Mouse (Mus musculus): ENCODE measurements around the gene Wnt6.

- no peak for TF ChIP-seq CTCF (IDR thresholded peaks at IDR 0.05; ENCODE audit: low read depth)
- TF ChIP-seq EP300 (IDR thresholded peaks at IDR 0.05; ENCODE audit: low read depth) = no peak
Observed at GRCm38 (mm10) chr1:74750683-74751082, 21.0 kb upstream of the Wnt6 start.

Data from heart, postnatal 0 days (tissue).